Mouse (Mus musculus): ENCODE results near the gene Kcnip1. TPM values are rescaled to one million over a fixed set of nuclear protein-coding genes. Genes with fewer than 3 reads are reported as not detected.

Gene Kcnip1
- total RNA-seq, 4 experiments from 2014 or later, result not detected

GRCm38 (mm10) chr11:33761201-33761755 is 231.7 kb downstream of the Kcnip1 start:
- DNase-seq (ENCODE audit: low spot score in 2 of 2), result no peak

GRCm38 (mm10) chr11:33756624-33757023 is 236.3 kb downstream of the Kcnip1 start:
- DNase-seq (ENCODE audit: low spot score in 2 of 2), result no peak

- DNase-seq (ENCODE audit: low spot score in 2 of 2), result no peak
Observed at GRCm38 (mm10) chr11:33752431-33752873, 240.5 kb downstream of the Kcnip1 start.

GRCm38 (mm10) chr11:33751503-33751902 is 241.4 kb downstream of the Kcnip1 start:
- no peak for DNase-seq (ENCODE audit: low spot score in 2 of 2)

DNA sequence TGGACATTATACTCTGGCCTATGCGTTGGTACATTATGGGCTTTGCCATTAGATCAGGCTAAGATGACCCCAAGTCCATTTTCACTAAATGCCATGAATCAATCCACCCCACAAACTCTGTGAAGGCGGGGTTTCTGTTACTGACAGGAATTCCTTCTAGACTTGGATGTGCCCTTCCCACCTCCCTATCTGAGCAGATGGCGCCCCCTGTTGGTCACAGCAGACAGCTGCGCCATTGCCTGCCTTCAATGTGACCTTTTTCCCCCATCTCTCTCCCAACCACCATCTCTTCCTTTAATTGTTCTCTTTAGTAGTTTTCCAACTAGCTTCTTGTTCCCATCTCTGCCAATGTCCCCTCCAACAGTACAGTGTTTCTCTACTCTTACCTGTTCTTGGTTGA is 243.0 kb downstream of the Kcnip1 start:
- no peak for DNase-seq (ENCODE audit: low spot score in 2 of 2)

DNA sequence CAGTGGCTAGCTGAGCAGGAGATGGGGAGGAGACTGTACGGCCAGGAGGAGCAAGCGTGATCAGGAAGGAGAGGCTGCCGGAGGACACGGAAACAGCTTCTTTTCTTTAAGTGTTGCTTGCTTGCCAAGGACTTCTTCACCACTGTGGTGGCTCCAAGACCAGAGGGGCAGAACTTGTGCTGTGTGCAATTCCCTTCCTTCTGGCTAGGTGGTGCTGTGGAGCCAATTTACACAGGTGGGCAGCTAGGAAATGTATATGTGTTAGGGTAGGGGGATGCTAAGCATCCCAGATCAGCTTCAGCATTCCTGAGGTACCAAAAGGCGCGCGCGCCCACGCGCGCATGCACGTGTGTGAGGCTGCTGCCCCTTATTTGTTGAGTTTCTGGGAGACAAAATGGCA is 243.5 kb downstream of the Kcnip1 start:
- no peak for DNase-seq (ENCODE audit: low spot score in 2 of 2)

- no peak for DNase-seq (ENCODE audit: low spot score in 2 of 2)
Observed at GRCm38 (mm10) chr11:33748754-33749153, 244.2 kb downstream of the Kcnip1 start.

GRCm38 (mm10) chr11:33747402-33747955 is 245.5 kb downstream of the Kcnip1 start:
- no peak for DNase-seq (ENCODE audit: low spot score in 2 of 2)

- no peak for DNase-seq (ENCODE audit: low spot score in 2 of 2)
Observed at GRCm38 (mm10) chr11:33746402-33746801, 246.6 kb downstream of the Kcnip1 start.

- DNase-seq (ENCODE audit: low spot score in 2 of 2), result no peak
Observed at GRCm38 (mm10) chr11:33745821-33746329, 247.1 kb downstream of the Kcnip1 start.

DNA sequence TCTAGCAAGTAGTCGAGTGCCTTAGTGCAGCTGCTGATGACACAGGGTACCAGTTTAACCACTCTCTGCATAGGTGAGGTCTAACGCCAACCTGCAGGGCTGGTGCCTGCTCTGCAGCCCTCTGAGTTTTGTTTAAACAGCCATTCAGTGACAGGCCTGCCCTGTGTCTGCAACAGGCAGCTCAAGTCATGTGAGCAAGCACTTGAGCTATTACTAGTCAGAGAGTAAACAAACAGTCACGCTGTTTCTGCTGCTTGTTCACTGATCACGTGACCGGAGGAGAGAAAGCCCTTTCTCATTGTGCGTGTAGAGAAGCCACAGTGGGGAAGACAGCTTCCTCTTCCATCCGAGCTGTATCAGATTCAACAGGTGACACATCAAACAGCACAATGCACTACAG is 248.5 kb downstream of the Kcnip1 start:
- no peak for DNase-seq (ENCODE audit: low spot score in 2 of 2)

DNA sequence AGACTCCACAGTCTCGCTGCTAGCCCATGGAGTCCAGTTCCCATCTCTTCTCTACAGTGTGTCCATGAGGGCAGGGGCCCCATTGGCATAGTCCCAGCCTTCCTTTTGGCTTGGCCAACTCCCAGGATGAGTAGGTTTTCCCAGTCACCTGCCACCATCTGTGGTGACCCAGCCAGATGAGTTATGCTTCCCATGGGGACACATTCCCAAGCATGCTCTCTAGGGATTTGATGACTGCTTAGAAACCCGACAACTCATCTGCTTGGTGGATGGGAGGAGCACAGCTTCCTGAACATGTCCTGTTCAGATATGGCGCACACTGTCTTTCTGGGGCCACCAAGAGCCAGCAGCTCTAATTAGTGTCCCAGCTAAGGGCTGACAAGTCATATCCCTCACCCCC is 252.8 kb downstream of the Kcnip1 start:
- no peak for DNase-seq (ENCODE audit: low spot score in 2 of 2)

DNA sequence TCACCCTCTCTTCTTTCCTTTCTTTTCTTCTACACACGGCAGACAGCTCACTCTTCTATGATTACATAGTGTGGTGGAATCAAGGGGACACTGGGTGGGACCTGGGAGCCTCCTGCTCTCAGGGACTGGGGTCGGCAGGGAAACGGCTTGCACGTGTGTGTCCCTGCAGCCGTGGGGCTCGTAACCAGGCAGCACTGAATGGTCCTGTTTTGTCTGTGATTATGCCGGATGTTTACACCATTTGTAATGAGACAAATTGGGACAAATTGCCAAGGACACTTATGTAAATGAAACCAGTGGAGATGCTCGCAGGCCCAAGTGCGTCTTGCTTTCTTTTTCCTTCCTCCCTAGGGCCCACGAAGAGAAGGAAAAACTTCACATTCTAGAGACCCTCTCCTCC is 256.5 kb downstream of the Kcnip1 start:
- no peak for DNase-seq (ENCODE audit: low spot score in 2 of 2)

DNA sequence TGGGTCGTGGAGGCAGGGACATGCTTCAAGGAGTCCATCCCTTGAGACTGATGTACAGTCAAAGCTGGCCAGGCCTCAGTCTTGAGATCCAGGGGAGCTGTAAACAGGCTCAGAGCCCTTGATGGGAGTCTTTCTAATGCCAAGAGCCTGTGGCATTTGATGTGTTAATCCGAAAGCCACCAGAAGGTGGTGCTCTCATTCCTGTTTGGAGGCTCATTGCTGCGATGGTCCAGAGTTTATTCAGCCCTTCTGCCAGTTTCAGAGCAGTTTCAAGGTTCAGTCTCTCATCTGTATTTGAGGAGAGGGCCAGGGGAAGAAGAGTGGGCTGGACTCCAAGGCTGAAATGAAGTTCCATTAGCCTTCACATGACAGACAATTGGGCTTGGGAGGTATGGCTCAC is 259.7 kb downstream of the Kcnip1 start:
- peak; percentile 13 to 14 for DNase-seq (ENCODE audit: low spot score in 2 of 2)

DNA sequence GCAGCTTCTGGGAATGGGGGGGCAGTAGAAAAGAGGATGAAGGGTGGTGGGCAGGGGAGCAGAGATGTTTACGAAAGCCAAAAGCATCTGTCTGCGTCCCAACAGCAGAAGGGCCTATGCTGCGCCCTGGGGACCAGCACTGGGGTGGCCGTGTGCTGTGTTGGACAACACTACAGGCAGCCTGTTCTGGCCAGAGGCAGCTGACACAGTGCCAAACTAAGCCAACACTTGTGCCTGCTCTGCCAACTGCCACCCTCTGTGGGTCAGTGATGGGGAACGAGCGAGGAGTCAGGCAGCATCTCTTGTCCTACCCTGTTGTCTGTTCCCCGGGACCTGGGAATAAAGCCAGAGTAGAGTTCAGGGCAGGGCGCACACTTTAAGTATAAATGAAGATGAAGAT is 260.6 kb downstream of the Kcnip1 start:
- no peak for DNase-seq (ENCODE audit: low spot score in 2 of 2)

GRCm38 (mm10) chr11:33721297-33721696 is 271.7 kb downstream of the Kcnip1 start:
- DNase-seq (ENCODE audit: low spot score in 2 of 2), result no peak

GRCm38 (mm10) chr11:33706777-33707176 is 286.2 kb downstream of the Kcnip1 start:
- DNase-seq (ENCODE audit: low spot score in 2 of 2), result no peak

DNA sequence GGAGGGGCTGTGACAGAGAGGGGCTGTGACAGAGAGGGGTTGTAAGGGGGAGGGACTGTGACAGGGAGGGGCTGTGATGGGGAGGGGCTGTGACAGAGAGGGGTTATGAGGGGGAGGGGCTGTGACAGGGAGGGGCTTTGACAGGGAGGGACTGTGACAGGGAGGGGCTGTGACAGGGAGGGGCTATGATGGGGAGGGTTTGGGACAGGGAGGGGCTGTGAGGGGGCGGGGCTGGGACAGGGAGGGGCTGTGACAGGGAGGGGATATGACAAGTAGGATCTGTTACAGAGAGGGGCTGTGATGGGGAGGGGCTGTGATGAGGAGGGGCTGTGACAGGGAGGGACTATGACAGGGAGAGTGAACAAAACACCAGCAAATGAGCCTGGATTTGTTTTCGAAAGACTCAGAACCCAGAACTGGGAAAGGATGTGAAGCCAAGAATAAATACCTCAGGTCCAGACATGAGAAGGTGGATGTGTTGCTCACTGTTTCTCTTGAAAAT is 290.9 kb downstream of the Kcnip1 start:
- no peak for DNase-seq (ENCODE audit: low spot score in 2 of 2)

DNA sequence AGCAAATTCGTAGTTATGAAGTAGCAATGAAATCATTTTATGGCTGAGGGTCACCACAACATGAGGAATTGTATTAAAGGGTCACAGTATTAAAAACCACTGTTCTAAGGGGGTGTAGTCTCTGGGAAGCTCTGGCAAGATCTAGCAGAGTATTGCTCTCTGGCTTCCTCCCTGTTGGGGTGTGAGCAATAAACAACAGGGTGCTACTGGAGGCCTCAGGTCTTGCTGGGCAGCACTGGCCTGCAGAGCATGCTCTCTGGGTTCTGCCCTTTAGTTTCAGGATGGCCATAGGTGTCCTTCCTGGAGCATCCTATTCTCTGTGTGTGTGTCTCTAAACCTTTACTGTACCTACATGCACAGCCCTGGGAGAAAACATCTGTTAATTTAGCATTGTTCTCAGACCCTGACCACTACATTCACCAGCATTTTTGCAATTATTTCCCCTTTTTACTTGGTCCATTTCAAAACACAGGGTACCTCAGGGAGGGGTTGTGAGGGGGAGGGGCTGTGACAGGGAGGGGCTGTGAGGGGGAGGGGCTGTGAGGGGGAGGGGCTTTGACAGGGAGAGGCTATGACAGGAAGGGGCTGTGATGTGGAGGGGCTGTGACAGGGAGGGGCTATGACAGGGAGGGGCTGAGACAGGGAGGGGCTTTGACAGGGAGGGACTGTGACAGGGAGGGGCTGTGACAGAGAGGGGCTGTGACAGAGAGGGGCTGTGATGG is 291.6 kb downstream of the Kcnip1 start:
- no peak for DNase-seq (ENCODE audit: low spot score in 2 of 2)

DNA sequence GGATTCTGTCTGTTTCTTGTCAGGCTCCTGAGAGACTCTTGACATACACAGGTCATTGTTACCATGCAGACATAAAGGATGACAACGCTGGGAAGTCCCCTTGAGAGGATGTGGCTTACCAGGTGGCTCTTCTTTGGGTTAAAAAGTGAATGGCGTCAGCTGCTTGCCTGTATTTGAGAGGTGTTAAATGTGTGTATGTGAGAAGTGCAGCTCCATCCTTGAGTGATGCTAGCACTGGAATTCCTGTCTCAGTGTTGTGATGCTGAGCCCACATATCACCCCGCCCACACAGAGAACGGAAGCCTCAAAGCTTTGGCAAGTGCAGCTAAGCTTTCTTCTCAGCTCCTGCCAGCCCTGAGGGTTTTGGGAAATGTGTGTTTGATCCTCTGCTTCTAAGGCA is 292.2 kb downstream of the Kcnip1 start:
- no peak for DNase-seq (ENCODE audit: low spot score in 2 of 2)

- no peak for DNase-seq (ENCODE audit: low spot score in 2 of 2)
Observed at GRCm38 (mm10) chr11:33690181-33690580, 302.8 kb downstream of the Kcnip1 start.

DNA sequence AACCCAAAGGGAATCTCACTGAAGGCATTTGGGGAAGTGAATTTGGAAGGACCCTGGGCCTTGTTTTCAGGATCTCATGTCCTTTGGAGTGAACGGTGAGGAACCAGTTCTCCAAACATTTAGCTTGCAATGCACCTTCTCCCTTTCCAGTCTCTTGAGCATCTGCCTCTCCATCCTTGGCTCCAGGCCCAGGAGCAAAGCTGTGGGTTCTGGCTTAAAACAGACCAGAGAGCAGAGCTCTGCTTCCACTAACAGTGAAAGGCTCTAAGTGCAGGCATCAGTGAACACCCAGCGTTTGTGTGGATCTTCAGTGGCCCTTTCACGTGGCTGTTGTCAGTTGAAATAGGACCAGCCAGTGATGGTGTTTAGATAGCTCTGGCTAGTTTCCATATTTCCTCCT is 307.0 kb downstream of the Kcnip1 start:
- no peak for DNase-seq (ENCODE audit: low spot score in 2 of 2)

GRCm38 (mm10) chr11:33680151-33680550 is 312.8 kb downstream of the Kcnip1 start:
- no peak for DNase-seq (ENCODE audit: low spot score in 2 of 2)
